Mouse (Mus musculus): ENCODE results near the gene Cdk4.
A peak's percentile ranks its signal among the peaks of the same experiment; 100 is the strongest.

Cdk4 gene

GRCm38 (mm10) chr10:127063239-127063872 is at the start of gene Cdk4:
Gene Cdk4, plus strand, starts transcription at chr10:127063534.
- DNase-seq, result peak; percentile 99 to 100

GRCm38 (mm10) chr10:127016488-127016887 is 46.8 kb upstream of the Cdk4 start:
- no peak for DNase-seq

GRCm38 (mm10) chr10:127017071-127017470 is 46.3 kb upstream of the Cdk4 start:
- DNase-seq, result no peak

GRCm38 (mm10) chr10:127018422-127018821 is 44.9 kb upstream of the Cdk4 start:
- no peak for DNase-seq

- DNase-seq, result peak; percentile 96 to 97
Measured at GRCm38 (mm10) chr10:127030336-127031296, 32.7 kb upstream of the Cdk4 start, which contains the start of gene Tsfm. Gene Tsfm, minus strand, starts transcription at chr10:127030840.

- DNase-seq, result no peak
Measured at GRCm38 (mm10) chr10:127033301-127033741, 30.0 kb upstream of the Cdk4 start.

GRCm38 (mm10) chr10:127036273-127036672 is 27.1 kb upstream of the Cdk4 start:
- no peak for DNase-seq

GRCm38 (mm10) chr10:127037641-127038040 is 25.7 kb upstream of the Cdk4 start:
- DNase-seq, result no peak

- DNase-seq, result peak; percentile 31 to 48
Measured at GRCm38 (mm10) chr10:127040569-127041214, 22.6 kb upstream of the Cdk4 start.

- peak; percentile 60 to 69 for DNase-seq
Measured at GRCm38 (mm10) chr10:127041274-127041766, 22.0 kb upstream of the Cdk4 start, which contains the start of the genes Mettl1 and Eef1akmt3. Gene Mettl1, plus strand, starts transcription at chr10:127041414. Gene Eef1akmt3, minus strand, starts transcription at chr10:127041513.

GRCm38 (mm10) chr10:127041774-127042338 is 21.5 kb upstream of the Cdk4 start:
- peak; percentile 94 to 96 for DNase-seq

- no peak for DNase-seq
Measured at GRCm38 (mm10) chr10:127042468-127043115, 20.7 kb upstream of the Cdk4 start.

GRCm38 (mm10) chr10:127043187-127043586 is 20.1 kb upstream of the Cdk4 start:
- no peak for DNase-seq

GRCm38 (mm10) chr10:127047954-127048353 is 15.4 kb upstream of the Cdk4 start, which contains the start of gene Cyp27b1:
Gene Cyp27b1, plus strand, starts transcription at chr10:127048250.
- DNase-seq, result no peak

GRCm38 (mm10) chr10:127048608-127049394 is 14.5 kb upstream of the Cdk4 start:
- DNase-seq, result no peak

GRCm38 (mm10) chr10:127049395-127050118 is 13.8 kb upstream of the Cdk4 start:
- no peak for DNase-seq

- no peak for DNase-seq
Measured at GRCm38 (mm10) chr10:127050119-127050474, 13.2 kb upstream of the Cdk4 start.

- DNase-seq, result peak; percentile 55 to 58
Measured at GRCm38 (mm10) chr10:127054646-127055045, 8.7 kb upstream of the Cdk4 start.

- no peak for DNase-seq
Measured at GRCm38 (mm10) chr10:127055406-127055805, 7.9 kb upstream of the Cdk4 start.

- no peak for DNase-seq
Measured at GRCm38 (mm10) chr10:127056490-127056889, 6.8 kb upstream of the Cdk4 start.
